Mouse (Mus musculus) midbrain, postnatal 0 days (tissue): Measurements from ENCODE around the gene Rsbn1l. TPM values are rescaled to one million over a fixed set of nuclear protein-coding genes. Genes with fewer than 3 reads are reported as not detected.

Experiments used
- ATAC-seq: fragments of 200-750 bp; cut with Nextera tagmentation; 2 replicates; pipeline ENCODE4 v1.8.0; 2017; ENCODE audit warnings: moderate number of reproducible peaks, mild to moderate bottlenecking, moderate TSS enrichment, moderate library complexity; ENCODE audit not compliant: low FRiP score
- DNase-seq: peaks from one replicate; pipeline ENCODE4 v3.0.0-alpha.2; 2015; ENCODE audit warnings: low spot score
- H3K27ac ChIP-seq: fragments of 300-500 bp; sonication (generic); 2 replicates; pipeline ENCODE4 v1.5.1; 2014; ENCODE audit warnings: low read depth, mild to moderate bottlenecking, low read length, mixed read lengths
- H3K27me3 ChIP-seq: fragments of 300-500 bp; sonication (generic); 2 replicates; pipeline ENCODE4 v1.6.1; 2014; ENCODE audit warnings: low read length, control low read depth, mixed read lengths; ENCODE audit not compliant: insufficient read depth
- H3K36me3 ChIP-seq: fragments of 300-500 bp; sonication (generic); 2 replicates; pipeline ENCODE4 v1.6.1; 2014; ENCODE audit warnings: low read length, control low read depth, mixed read lengths; ENCODE audit not compliant: insufficient read depth
- H3K4me1 ChIP-seq: fragments of 300-500 bp; sonication (generic); 2 replicates; pipeline ENCODE4 v1.6.1; 2014; ENCODE audit warnings: mild to moderate bottlenecking, control low read depth, antibody characterized with exemption, low read length, mixed read lengths; ENCODE audit not compliant: insufficient read depth
- H3K4me2 ChIP-seq: fragments of 300-500 bp; sonication (generic); 2 replicates; pipeline ENCODE4 v1.6.1; 2014; ENCODE audit warnings: low read depth, mild to moderate bottlenecking, low read length, mixed read lengths; ENCODE audit not compliant: poor library complexity, severe bottlenecking
- H3K4me3 ChIP-seq: fragments of 300-500 bp; sonication (generic); 2 replicates; pipeline ENCODE4 v1.5.1; 2014; ENCODE audit warnings: low read depth, mild to moderate bottlenecking, low read length, moderate library complexity
- H3K9ac ChIP-seq: fragments of 300-500 bp; sonication (generic); replicated peaks from 2 replicates; pipeline ENCODE4 v1.6.1; 2014; ENCODE audit warnings: mild to moderate bottlenecking, low read length, moderate library complexity, mixed read lengths; ENCODE audit not compliant: poor library complexity, severe bottlenecking
- H3K9me3 ChIP-seq: fragments of 300-500 bp; sonication (generic); 2 replicates; pipeline ENCODE4 v1.6.1; 2016; ENCODE audit warnings: low read length, control low read depth
- CTCF ChIP-seq: IDR thresholded peaks from 2 replicates; pipeline ENCODE4 v1.5.1; 2016; ENCODE audit warnings: antibody characterized with exemption, mild to moderate bottlenecking
- WGBS: fragments of 180-500 bp; shearing (Covaris S2); extraction: QIAGEN DNeasy Blood & Tissue Kit; methylation state at CpG from one replicate; pipeline ENCODE4 v1.1.7; 2014; 5-methylcytosine and 5-hydroxymethylcytosine counted together
- polyA plus RNA-seq: library from polyadenylated mRNA; unstranded; fragments of >200 nt; fragmentation: Nextera tagmentation; extraction: Ambion mirVana; gene quantifications from 2 replicates; pipeline ENCODE4 v1.2.1, GENCODE M21; 2015
- total RNA-seq: library from RNA; depleted of rRNA; stranded (reverse); fragments of >200 nt; gene quantifications from 2 replicates; pipeline ENCODE4 v1.2.3, GENCODE M21; 2014

The Rsbn1l gene
- total and polyA plus RNA-seq, 2 experiments from 2014 or later: 3.8 to 5.2 TPM

- H3K9ac ChIP-seq: peak within 1 kb of the TSS; percentile 83
- TF ChIP-seq CTCF: no peak
- peaks cover 10% of the 10 kb centered on the region for H3K4me1 ChIP-seq
- peak within 1 kb of the TSS; percentile 56 for H3K4me2 ChIP-seq
- H3K4me3 ChIP-seq: peak within 1 kb of the TSS; percentile 82
- H3K36me3 ChIP-seq: 0 out of 2 replicates have a peak, but pooled peaks cover 2% of the 10 kb centered on the region
- peak; percentile 99 for ATAC-seq
- H3K9me3 ChIP-seq: no peaks in the 10 kb centered on the region
- no peaks in the 10 kb centered on the region for H3K27me3 ChIP-seq
- WGBS: under 1% methylated on average over 83 of the region's 94 CpGs
- H3K27ac ChIP-seq: peak within 1 kb of the TSS; percentile 89
- DNase-seq: peak; percentile 100
Measured at GRCm38 (mm10) chr5:20881915-20882800, 74.0 kb downstream of the Rsbn1l start, which contains the start of the genes Phtf2 and Tmem60. TSS of gene Phtf2 (minus strand) at chr5:20882124. TSS of gene Tmem60 (plus strand) at chr5:20882191.

GRCm38 (mm10) chr5:20880797-20881775 lies 75.1 kb downstream of the Rsbn1l start:
- 0 out of 2 replicates have a peak, but pooled peaks cover 2% of the 10 kb centered on the region for H3K36me3 ChIP-seq
- H3K4me1 ChIP-seq: peaks cover 10% of the 10 kb centered on the region
- H3K4me3 ChIP-seq: peak overlapping the region; percentile 82
- H3K4me2 ChIP-seq: peak overlapping the region; percentile 51
- peak overlapping the region; percentile 89 for H3K27ac ChIP-seq
- H3K27me3 ChIP-seq: no peaks in the 10 kb centered on the region
- ATAC-seq: no peak; the same call in none of the 2 replicates
- peak; percentile 37; the same call in 1 of the 2 replicates for TF ChIP-seq CTCF
- WGBS: 2% methylated on average over 53 of the region's 64 CpGs
- H3K9me3 ChIP-seq: no peaks in the 10 kb centered on the region
- DNase-seq: peak; percentile 58
- H3K9ac ChIP-seq: peak overlapping the region; percentile 83

GRCm38 (mm10) chr5:20880386-20880785 lies 75.8 kb downstream of the Rsbn1l start:
- H3K4me2 ChIP-seq: peak overlapping the region; percentile 51
- 0 out of 2 replicates have a peak, but pooled peaks cover under 1% of the 10 kb centered on the region for H3K36me3 ChIP-seq
- no peak for ATAC-seq
- peak overlapping the region; percentile 82 for H3K4me3 ChIP-seq
- H3K27ac ChIP-seq: no peak overlapping the region
- TF ChIP-seq CTCF: no peak
- DNase-seq: no peak
- no peaks in the 10 kb centered on the region for H3K9me3 ChIP-seq
- 81% methylated on average over 2 of the region's 2 CpGs for WGBS
- no peaks in the 10 kb centered on the region for H3K27me3 ChIP-seq
- no peak overlapping the region; the same call in 1 of the 2 replicates for H3K9ac ChIP-seq
- H3K4me1 ChIP-seq: peaks cover 10% of the 10 kb centered on the region

DNA sequence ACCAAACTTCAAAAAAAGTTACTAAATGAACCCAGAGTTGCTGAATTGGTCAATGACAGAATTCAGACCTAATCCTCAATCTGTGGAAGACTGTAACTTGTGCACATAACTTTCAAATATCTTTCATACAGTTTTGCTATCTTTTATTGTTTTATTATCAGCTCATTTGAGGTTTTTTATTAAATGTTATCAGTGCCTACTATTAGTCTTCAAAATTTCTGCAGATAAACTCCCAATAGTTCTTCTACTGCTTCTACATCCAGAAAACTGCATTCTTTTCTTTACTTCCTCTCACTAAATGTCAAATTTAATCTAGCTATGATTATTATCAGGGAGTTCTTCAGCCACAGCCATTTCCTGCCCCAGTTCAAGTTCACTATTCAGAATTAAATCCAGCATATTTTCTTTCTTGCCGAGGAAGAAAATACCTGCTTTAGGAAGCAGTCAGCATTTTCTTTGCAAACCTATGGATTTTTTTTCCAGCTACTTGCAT lies 79.2 kb downstream of the Rsbn1l start:
- no peak for ATAC-seq
- H3K9me3 ChIP-seq: no peaks in the 10 kb centered on the region
- 60% methylated on average over 1 of the region's 1 CpGs for WGBS

GRCm38 (mm10) chr5:20873146-20873545 lies 83.1 kb downstream of the Rsbn1l start:
- ATAC-seq (no peak), DNase-seq (no peak)
- no peak overlapping the region for H3K4me3 ChIP-seq
- no peak for TF ChIP-seq CTCF
- H3K4me1 ChIP-seq: no peaks in the 10 kb centered on the region
- no peak overlapping the region for H3K9ac ChIP-seq
- no peak overlapping the region for H3K4me2 ChIP-seq
- no peaks in the 10 kb centered on the region for H3K9me3 ChIP-seq
- no peaks in the 10 kb centered on the region for H3K36me3 ChIP-seq
- 93% methylated on average over 1 of the region's 1 CpGs for WGBS
- H3K27me3 ChIP-seq: no peaks in the 10 kb centered on the region
- no peak overlapping the region for H3K27ac ChIP-seq

More for the DNA sequence above, 79.2 kb downstream of the Rsbn1l start:
- Histone ChIP-seq H3K4me1 (no peaks in the 10 kb centered on the region), H3K27ac (no peak overlapping the region), H3K4me3 (no peak overlapping the region), H3K27me3 (no peaks in the 10 kb centered on the region), H3K36me3 (no peaks in the 10 kb centered on the region), H3K9ac (no peak overlapping the region), H3K4me2 (no peak overlapping the region)
- DNase-seq: no peak
- no peak for TF ChIP-seq CTCF
